ENCODE assay signal across 16 mouse cellular contexts in the genomic region with DNA sequence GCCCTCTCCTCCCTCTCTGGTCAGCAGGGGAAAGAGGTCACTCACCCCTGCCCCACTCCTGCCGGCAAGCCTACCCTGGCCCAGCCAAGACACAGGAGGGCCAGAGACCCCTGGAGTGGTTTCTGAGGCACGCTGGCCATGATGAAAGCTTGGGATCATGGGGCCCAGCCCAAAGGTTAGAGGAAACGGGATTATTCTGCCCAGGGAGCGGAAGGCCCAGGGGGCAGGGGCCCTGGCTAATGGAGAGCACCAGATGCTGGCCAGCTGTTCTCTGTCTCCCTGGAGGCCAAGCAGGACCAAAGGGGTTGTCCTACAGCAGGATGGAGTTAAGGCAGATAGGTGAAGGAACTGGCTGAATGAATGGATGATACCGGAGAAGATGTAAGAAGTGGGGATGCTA.
DNase-seq lines count a peak whose midpoint lies in the region; ATAC-seq and TF ChIP-seq lines count a peak whose summit lies in the region.
"Had no signal": no experiment of that assay in that cellular context is flagged by ENCODE, and none has a peak within 500 bp of the region (broad histone marks: within the 10 kb centered on the region; RNA-seq: fewer than 3 reads in every experiment).

No protein-coding gene starts in this region.

- no peaks in the 10 kb centered on the region for H3K36me3 ChIP-seq in forebrain, embryonic 10.5 days (replicated peaks)
- H3K36me3 ChIP-seq in forebrain, embryonic 11.5 days (ENCODE audit: control insufficient read depth, insufficient read depth, low read length): no peaks in the 10 kb centered on the region
- H3K36me3 ChIP-seq in midbrain, embryonic 10.5 days: no peaks in the 10 kb centered on the region
- H3K36me3 ChIP-seq in midbrain, embryonic 11.5 days (ENCODE audit: control insufficient read depth, insufficient read depth, low read length): no peaks in the 10 kb centered on the region
- no peaks in the 10 kb centered on the region for H3K36me3 ChIP-seq in limb, embryonic 14.5 days (ENCODE audit: control insufficient read depth, insufficient read depth, low read length)
- no peaks in the 10 kb centered on the region for H3K36me3 ChIP-seq in stomach, postnatal 0 days (ENCODE audit: control insufficient read depth, insufficient read depth, low read length)
- H3K36me3 ChIP-seq: embryonic facial prominence, embryonic 12.5 days; heart, embryonic 13.5 days; hindbrain, embryonic 12.5 days had no signal

- no peak for TF ChIP-seq POLR2A in limb, embryonic 14.5 days (IDR thresholded peaks at IDR 0.05; ENCODE audit: borderline replicate concordance, extremely low read depth, insufficient read depth, insufficient read length)

- peak overlapping the region; percentile 60 for H3K27ac ChIP-seq in forebrain, embryonic 10.5 days
- H3K27ac ChIP-seq in forebrain, embryonic 11.5 days (ENCODE audit: low read depth, low read length): no peak overlapping the region
- peak overlapping the region; percentile 33; the same call in 1 of the 2 replicates for H3K27ac ChIP-seq in midbrain, embryonic 10.5 days (replicated peaks)
- no peak overlapping the region for H3K27ac ChIP-seq in midbrain, embryonic 11.5 days (ENCODE audit: low read depth, low read length)
- H3K27ac ChIP-seq in limb, embryonic 14.5 days (replicated peaks; ENCODE audit: low read depth, low read length): peak overlapping the region; percentile 28
- no peak overlapping the region for H3K27ac ChIP-seq in stomach, postnatal 0 days (replicated peaks)
- H3K27ac ChIP-seq: embryonic facial prominence, embryonic 12.5 days; forebrain, embryonic 13.5 days; heart, embryonic 13.5 days; hindbrain, embryonic 12.5 days had no signal

- 48% methylated on average over 5 of the region's 5 CpGs for WGBS in forebrain, embryonic 10.5 days
- WGBS in forebrain, embryonic 11.5 days: 47% methylated on average over 5 of the region's 5 CpGs
- 41% methylated on average over 5 of the region's 5 CpGs for WGBS in midbrain, embryonic 10.5 days
- 38% methylated on average over 5 of the region's 5 CpGs for WGBS in midbrain, embryonic 11.5 days
- 42% methylated on average over 5 of the region's 5 CpGs for WGBS in limb, embryonic 14.5 days
- WGBS in stomach, postnatal 0 days: 65% methylated on average over 5 of the region's 5 CpGs

- no peak overlapping the region for H3K4me2 ChIP-seq in forebrain, embryonic 11.5 days (ENCODE audit: low read depth, low read length, severe bottlenecking)
- no peak overlapping the region for H3K4me2 ChIP-seq in midbrain, embryonic 11.5 days
- peak overlapping the region; percentile 25 for H3K4me2 ChIP-seq in limb, embryonic 14.5 days (replicated peaks; ENCODE audit: low read depth, low read length, severe bottlenecking)
- H3K4me2 ChIP-seq in stomach, postnatal 0 days (replicated peaks; ENCODE audit: low read depth): no peak overlapping the region
- H3K4me2 ChIP-seq: embryonic facial prominence, embryonic 12.5 days; forebrain, embryonic 13.5 days; heart, embryonic 13.5 days; hindbrain, embryonic 12.5 days had no signal

- no peak for TF ChIP-seq CTCF in stomach, postnatal 0 days (IDR thresholded peaks at IDR 0.05; ENCODE audit: low read depth)

- H3K4me1 ChIP-seq in forebrain, embryonic 10.5 days: peaks cover 79% of the 10 kb centered on the region
- H3K4me1 ChIP-seq in forebrain, embryonic 11.5 days (replicated peaks; ENCODE audit: control insufficient read depth, insufficient read depth, low read length): peaks cover 15% of the 10 kb centered on the region
- peaks cover 66% of the 10 kb centered on the region for H3K4me1 ChIP-seq in midbrain, embryonic 10.5 days
- H3K4me1 ChIP-seq in midbrain, embryonic 11.5 days (ENCODE audit: control insufficient read depth, insufficient read depth, low read length): peaks cover 11% of the 10 kb centered on the region
- peaks cover 58% of the 10 kb centered on the region for H3K4me1 ChIP-seq in limb, embryonic 14.5 days (ENCODE audit: control insufficient read depth, insufficient read depth, low read length)
- H3K4me1 ChIP-seq in stomach, postnatal 0 days (replicated peaks; ENCODE audit: control insufficient read depth, insufficient read depth): no peaks in the 10 kb centered on the region

- peaks cover 98% of the 10 kb centered on the region for H3K27me3 ChIP-seq in forebrain, embryonic 10.5 days (ENCODE audit: poor library complexity, severe bottlenecking)
- peaks cover 29% of the 10 kb centered on the region for H3K27me3 ChIP-seq in forebrain, embryonic 11.5 days (ENCODE audit: control insufficient read depth, insufficient read depth, low read length)
- H3K27me3 ChIP-seq in midbrain, embryonic 10.5 days (ENCODE audit: low read depth, poor library complexity, severe bottlenecking): peaks cover 79% of the 10 kb centered on the region
- H3K27me3 ChIP-seq in midbrain, embryonic 11.5 days (ENCODE audit: control insufficient read depth, insufficient read depth, low read length): no peaks in the 10 kb centered on the region
- peaks cover 18% of the 10 kb centered on the region; the same call in 1 of the 2 replicates for H3K27me3 ChIP-seq in limb, embryonic 14.5 days (ENCODE audit: control insufficient read depth, insufficient read depth, low read length)
- H3K27me3 ChIP-seq in stomach, postnatal 0 days (ENCODE audit: control insufficient read depth, insufficient read depth, low read length): 0 out of 2 replicates have a peak, but pooled peaks cover 2% of the 10 kb centered on the region

- no peak overlapping the region for H3K9ac ChIP-seq in forebrain, embryonic 11.5 days (ENCODE audit: low read length)
- H3K9ac ChIP-seq in midbrain, embryonic 11.5 days (ENCODE audit: low read length): no peak overlapping the region
- 0 out of 2 replicates have a peak overlapping the region, but pooled peaks have one; percentile 21 for H3K9ac ChIP-seq in limb, embryonic 14.5 days (ENCODE audit: low read depth, low read length, severe bottlenecking)
- H3K9ac ChIP-seq in stomach, postnatal 0 days (ENCODE audit: low read length): no peak overlapping the region
- H3K9ac ChIP-seq: embryonic facial prominence, embryonic 12.5 days; forebrain, embryonic 13.5 days; forebrain, postnatal 0 days; heart, embryonic 13.5 days; hindbrain, embryonic 12.5 days had no signal

- no peak overlapping the region for H3K4me3 ChIP-seq in forebrain, embryonic 10.5 days
- H3K4me3 ChIP-seq in forebrain, embryonic 11.5 days (ENCODE audit: low read depth, low read length): no peak overlapping the region
- H3K4me3 ChIP-seq in midbrain, embryonic 10.5 days: no peak overlapping the region
- H3K4me3 ChIP-seq in midbrain, embryonic 11.5 days (ENCODE audit: low read depth, low read length): no peak overlapping the region
- peak overlapping the region; percentile 10; the same call in 1 of the 2 replicates for H3K4me3 ChIP-seq in limb, embryonic 14.5 days (replicated peaks; ENCODE audit: low read length)
- no peak overlapping the region for H3K4me3 ChIP-seq in stomach, postnatal 0 days (ENCODE audit: low read depth, low read length)
- H3K4me3 ChIP-seq: embryonic facial prominence, embryonic 12.5 days; forebrain, embryonic 13.5 days; heart, embryonic 13.5 days; hindbrain, embryonic 12.5 days had no signal

- no peak for TF ChIP-seq EP300 in stomach, postnatal 0 days (optimal IDR thresholded peaks at IDR 0.05)

- ATAC-seq in forebrain, embryonic 11.5 days (replicated peaks; ENCODE audit: low FRiP score): no peak
- ATAC-seq in midbrain, embryonic 11.5 days (ENCODE audit: low FRiP score): no peak
- ATAC-seq in limb, embryonic 14.5 days (ENCODE audit: low FRiP score, low read depth): no peak
- ATAC-seq in stomach, postnatal 0 days (ENCODE audit: low FRiP score, low TSS enrichment): no peak
- ATAC-seq: forebrain, embryonic 13.5 days; forebrain, postnatal 0 days; hindbrain, embryonic 16.5 days had no signal

- H3K9me3 ChIP-seq in forebrain, embryonic 10.5 days: peaks cover 4% of the 10 kb centered on the region
- H3K9me3 ChIP-seq in forebrain, embryonic 11.5 days (ENCODE audit: control insufficient read depth, low read length): no peaks in the 10 kb centered on the region
- H3K9me3 ChIP-seq in midbrain, embryonic 10.5 days (replicated peaks): no peaks in the 10 kb centered on the region
- H3K9me3 ChIP-seq in midbrain, embryonic 11.5 days (ENCODE audit: control insufficient read depth, low read length): no peaks in the 10 kb centered on the region
- H3K9me3 ChIP-seq in limb, embryonic 14.5 days (ENCODE audit: control insufficient read depth, low read length): no peaks in the 10 kb centered on the region
- H3K9me3 ChIP-seq in stomach, postnatal 0 days (ENCODE audit: control insufficient read depth, low read length): no peaks in the 10 kb centered on the region
- H3K9me3 ChIP-seq: embryonic facial prominence, embryonic 12.5 days; forebrain, embryonic 13.5 days; hindbrain, embryonic 12.5 days had no signal

- DNase-seq in forebrain, embryonic 10.5 days (ENCODE audit: extremely low spot score, low spot score): no peak
- DNase-seq in forebrain, embryonic 11.5 days (ENCODE audit: low spot score): no peak
- DNase-seq in midbrain, embryonic 10.5 days (ENCODE audit: low spot score): no peak
- DNase-seq in midbrain, embryonic 11.5 days (ENCODE audit: low spot score, missing footprints): no peak
- DNase-seq in limb, embryonic 14.5 days (ENCODE audit: low spot score): no peak
- no peak for DNase-seq in left cerebral cortex, adult 8-10 months (ENCODE audit: low spot score in 2 of 2)
- DNase-seq in stomach, postnatal 0 days (ENCODE audit: low spot score): no peak
- DNase-seq: cerebellum, adult 18-20 months; cerebellum, adult 9-11 months; cerebellum, postnatal 36 days; forebrain, postnatal 0 days had no signal

Comparison
In these comparisons a context has a peak if more than half of its experiments do, and no peak if none do; other contexts are left out.
1. H3K27ac ChIP-seq: peak in forebrain, embryonic 10.5 days (single experiment), midbrain, embryonic 10.5 days (single experiment) and limb, embryonic 14.5 days (single experiment); none in forebrain, embryonic 11.5 days (single experiment), midbrain, embryonic 11.5 days (single experiment) and stomach, postnatal 0 days (single experiment).